Mouse (Mus musculus) heart, embryonic 11.5 days (tissue): ENCODE results near the gene Ccdc91. TPM values are rescaled to one million over a fixed set of nuclear protein-coding genes. Genes with fewer than 3 reads are reported as not detected.

Experiments
- ATAC-seq: fragments of 200-750 bp; cut with Nextera tagmentation; replicated peaks from 2 replicates; pipeline ENCODE4 v1.8.0; 2017; ENCODE audit warnings: moderate library complexity; ENCODE audit not compliant: insufficient number of reproducible peaks, low FRiP score, low TSS enrichment
- H3K27ac ChIP-seq: fragments of 300-500 bp; sonication (generic); 2 replicates; pipeline ENCODE4 v1.5.1; 2014; ENCODE audit warnings: mild to moderate bottlenecking, low read depth, low read length
- H3K27me3 ChIP-seq: fragments of 300-500 bp; sonication (generic); 2 replicates; pipeline ENCODE4 v1.6.1; 2014; ENCODE audit warnings: mild to moderate bottlenecking, low read length, mixed read lengths; ENCODE audit not compliant: control insufficient read depth, insufficient read depth
- H3K36me3 ChIP-seq: fragments of 300-500 bp; sonication (generic); 2 replicates; pipeline ENCODE4 v1.6.1; 2014; ENCODE audit warnings: mild to moderate bottlenecking, low read length, moderate library complexity, mixed read lengths; ENCODE audit not compliant: control insufficient read depth, insufficient read depth
- H3K4me1 ChIP-seq: fragments of 300-500 bp; sonication (generic); 2 replicates; pipeline ENCODE4 v1.6.1; 2014; ENCODE audit warnings: low read length; ENCODE audit not compliant: control insufficient read depth, insufficient read depth
- H3K4me2 ChIP-seq: fragments of 300-500 bp; sonication (generic); 2 replicates; pipeline ENCODE4 v1.6.1; 2014; ENCODE audit warnings: mild to moderate bottlenecking, moderate library complexity
- H3K4me3 ChIP-seq: fragments of 300-500 bp; sonication (generic); 2 replicates; pipeline ENCODE4 v1.5.1; 2014; ENCODE audit warnings: low read depth, low read length
- H3K9ac ChIP-seq: fragments of 300-500 bp; sonication (generic); 2 replicates; pipeline ENCODE4 v1.6.1; 2014; ENCODE audit warnings: mild to moderate bottlenecking, low read depth, low read length, moderate library complexity
- H3K9me3 ChIP-seq: fragments of 300-500 bp; sonication (generic); replicated peaks from 2 replicates; pipeline ENCODE4 v1.6.1; 2016; ENCODE audit warnings: low read length; ENCODE audit not compliant: control insufficient read depth
- WGBS: fragments of 180-500 bp; shearing (Covaris S2); extraction: QIAGEN DNeasy Blood & Tissue Kit; methylation state at CpG from one replicate; pipeline ENCODE4 v1.1.7; 2014; ENCODE audit not compliant: insufficient replicate concordance; 5-methylcytosine and 5-hydroxymethylcytosine counted together
- polyA plus RNA-seq: library from polyadenylated mRNA; unstranded; fragments of >200 nt; fragmentation: Nextera tagmentation; extraction: Ambion mirVana; gene quantifications from 2 replicates; pipeline ENCODE4 v1.2.1, GENCODE M21; 2014

Gene Ccdc91
- polyA plus RNA-seq, 1 experiment from 2014 or later: 18.6 TPM

GRCm38 (mm10) chr6:147676214-147676613 lies 200.6 kb downstream of the Ccdc91 start:
- no peak for ATAC-seq
- H3K36me3 ChIP-seq: no peaks in the 10 kb centered on the region
- H3K4me2 ChIP-seq: no peak overlapping the region
- H3K9ac ChIP-seq: no peak overlapping the region
- no peaks in the 10 kb centered on the region for H3K9me3 ChIP-seq
- H3K4me3 ChIP-seq: no peak overlapping the region
- no peak overlapping the region for H3K27ac ChIP-seq
- H3K27me3 ChIP-seq: no peaks in the 10 kb centered on the region
- H3K4me1 ChIP-seq: no peaks in the 10 kb centered on the region
- 79% methylated on average over 1 of the region's 1 CpGs for WGBS

Other genes with a start within 250 kb of the Ccdc91 start
- gene Pthlh, start 211.6 kb upstream of the Ccdc91 start, polyA plus RNA-seq: 1.9 and 2.7 TPM in 2 replicates